Mouse (Mus musculus) E14TG2a.4 (cell line): ENCODE data around the gene Rangap1.

Experiments used
- CTCF ChIP-seq: conservative IDR thresholded peaks from 2 replicates; pipeline ENCODE4 v1.5.1; 2014; ENCODE audit warnings: low read length
- NANOG ChIP-seq: IDR thresholded peaks from 2 replicates; pipeline ENCODE4 v1.6.1; 2014; ENCODE audit warnings: borderline replicate concordance, low read length, mixed read lengths

GRCm38 (mm10) chr15:81703094-81703489 is 42.2 kb downstream of the Rangap1 start:
- no peak for TF ChIP-seq NANOG
- TF ChIP-seq CTCF: no peak
